Comparison of ENCODE assay signal across 28 mouse cellular contexts in genomic region chr7:111313921-111314320, GRCm38 (mm10).
"Had no signal": no experiment of that assay in that cellular context is flagged by ENCODE, and none has a peak within 500 bp of the region (broad histone marks: within the 10 kb centered on the region; RNA-seq: fewer than 3 reads in every experiment).

No protein-coding gene starts in this region.

- H3K9ac ChIP-seq: embryonic facial prominence, embryonic 12.5 days; embryonic facial prominence, embryonic 13.5 days; embryonic facial prominence, embryonic 15.5 days; forebrain, embryonic 12.5 days; forebrain, embryonic 13.5 days; forebrain, embryonic 15.5 days; forebrain, postnatal 0 days had no signal

- DNase-seq: cerebellum, adult 9-10 months; cerebellum, adult 9-11 months; cerebellum, postnatal 10 days; cerebellum, postnatal 14 days; cerebellum, postnatal 25 days; cerebellum, postnatal 36 days; embryo, embryonic 11 days; forebrain, postnatal 0 days; gastrocnemius, adult 2 months; gastrocnemius, postnatal 10 days; gastrocnemius, postnatal 14 days; gastrocnemius, postnatal 25 days; gastrocnemius, postnatal 36 days; heart, adult 18-20 months; heart, adult 2 months had no signal

- H3K36me3 ChIP-seq: embryonic facial prominence, embryonic 10.5 days; embryonic facial prominence, embryonic 12.5 days; embryonic facial prominence, embryonic 13.5 days; embryonic facial prominence, embryonic 15.5 days; forebrain, embryonic 10.5 days; forebrain, embryonic 12.5 days; forebrain, embryonic 15.5 days; heart, embryonic 10.5 days had no signal

- H3K4me1 ChIP-seq: embryonic facial prominence, embryonic 10.5 days; embryonic facial prominence, embryonic 12.5 days; embryonic facial prominence, embryonic 13.5 days; embryonic facial prominence, embryonic 15.5 days; forebrain, embryonic 10.5 days; forebrain, embryonic 12.5 days; heart, embryonic 10.5 days had no signal

- H3K4me3 ChIP-seq: embryonic facial prominence, embryonic 10.5 days; embryonic facial prominence, embryonic 12.5 days; embryonic facial prominence, embryonic 13.5 days; embryonic facial prominence, embryonic 15.5 days; erythroblast, embryonic 14.5 days; forebrain, embryonic 10.5 days; forebrain, embryonic 12.5 days; forebrain, embryonic 13.5 days; forebrain, embryonic 15.5 days; gastrocnemius, adult 2 months; heart, adult 2 months; heart, embryonic 10.5 days had no signal

- H3K27me3 ChIP-seq: embryonic facial prominence, embryonic 12.5 days; embryonic facial prominence, embryonic 13.5 days; embryonic facial prominence, embryonic 15.5 days had no signal

- H3K9me3 ChIP-seq: embryonic facial prominence, embryonic 15.5 days; forebrain, embryonic 10.5 days; forebrain, embryonic 13.5 days; heart, embryonic 10.5 days had no signal

- H3K4me2 ChIP-seq: embryonic facial prominence, embryonic 12.5 days; embryonic facial prominence, embryonic 13.5 days; embryonic facial prominence, embryonic 15.5 days; forebrain, embryonic 12.5 days; forebrain, embryonic 13.5 days; forebrain, embryonic 15.5 days; heart, embryonic 11.5 days had no signal

- ATAC-seq: forebrain, embryonic 13.5 days; forebrain, embryonic 14.5 days; forebrain, embryonic 15.5 days; forebrain, embryonic 16.5 days; forebrain, postnatal 0 days had no signal

- H3K27ac ChIP-seq: embryonic facial prominence, embryonic 10.5 days; embryonic facial prominence, embryonic 12.5 days; embryonic facial prominence, embryonic 13.5 days; embryonic facial prominence, embryonic 15.5 days; forebrain, embryonic 10.5 days; forebrain, embryonic 12.5 days; forebrain, embryonic 13.5 days; forebrain, embryonic 15.5 days; gastrocnemius, adult 2 months; heart, adult 2 months; heart, embryonic 10.5 days had no signal
